Mouse (Mus musculus) ES-E14 (cell line): ENCODE results near the gene Zic2. TPM values are rescaled to one million over a fixed set of nuclear protein-coding genes. Genes with fewer than 3 reads are reported as not detected.

Source experiments
- DNase-seq: peaks from one replicate; pipeline ENCODE4 v3.0.0-alpha.2; 2013; ENCODE audit warnings: low read depth, low spot score
- H3K27ac ChIP-seq: 2 replicates; pipeline ENCODE4 v1.5.1; 2012; ENCODE audit warnings: low read depth, mild to moderate bottlenecking, low read length, moderate library complexity, mixed read lengths; ENCODE audit not compliant: poor library complexity, insufficient read depth, severe bottlenecking
- H3K36me3 ChIP-seq: 2 replicates; pipeline ENCODE4 v1.6.1; 2012; ENCODE audit warnings: mild to moderate bottlenecking, low read length, moderate library complexity, mixed read lengths; ENCODE audit not compliant: control insufficient read depth, poor library complexity, insufficient read depth, severe bottlenecking
- H3K4me1 ChIP-seq, 2 experiments: fragments of 150-350 bp in 1 of 2; sonication (generic) in 1 of 2; 2 replicates each; pipeline ENCODE4 v1.6.1; 2012; ENCODE audit warnings: low read length in 2 of 2, mild to moderate bottlenecking in 1 of 2, mixed read lengths in 1 of 2; ENCODE audit not compliant: control insufficient read depth in 2 of 2, insufficient read depth in 2 of 2, poor library complexity in 1 of 2
- H3K4me3 ChIP-seq, 2 experiments: fragments of 150-350 bp in 1 of 2; sonication (generic) in 1 of 2; 2 replicates each; pipeline ENCODE4 v1.5.1; 2012; ENCODE audit warnings: low read length in 2 of 2, low read depth in 1 of 2, mild to moderate bottlenecking in 1 of 2, mixed read lengths in 1 of 2; ENCODE audit not compliant: insufficient read depth in 1 of 2, poor library complexity in 1 of 2, severe bottlenecking in 1 of 2
- H3K9ac ChIP-seq: 2 replicates; pipeline ENCODE4 v1.6.1; 2012; ENCODE audit warnings: low read depth, mild to moderate bottlenecking, low read length, mixed read lengths; ENCODE audit not compliant: poor library complexity, insufficient read depth, severe bottlenecking
- H3K9me3 ChIP-seq: fragments of 150-350 bp; sonication (generic); 2 replicates; pipeline ENCODE4 v1.6.1; 2012; ENCODE audit warnings: low read depth, mild to moderate bottlenecking, low read length; ENCODE audit not compliant: control insufficient read depth, insufficient read depth
- CHD2 ChIP-seq: IDR thresholded peaks from 2 replicates; pipeline ENCODE4 v1.6.1; 2014; ENCODE audit warnings: mild to moderate bottlenecking, low read depth, low read length, inconsistent platforms
- HCFC1 ChIP-seq: IDR thresholded peaks from 2 replicates; pipeline ENCODE4 v1.6.1; 2012; ENCODE audit warnings: low read length, inconsistent platforms, borderline replicate concordance; ENCODE audit not compliant: insufficient read depth
- MAFK ChIP-seq: IDR thresholded peaks from 2 replicates; pipeline ENCODE4 v1.6.1; 2014; ENCODE audit warnings: mild to moderate bottlenecking, low read depth, low read length, inconsistent platforms; ENCODE audit not compliant: insufficient read depth
- ZC3H11A ChIP-seq: IDR thresholded peaks from 2 replicates; pipeline ENCODE4 v1.6.1; 2012; ENCODE audit warnings: low read depth, mild to moderate bottlenecking, inconsistent platforms, low read length, borderline replicate concordance
- ZNF384 ChIP-seq: IDR thresholded peaks from 2 replicates; pipeline ENCODE4 v1.6.1; 2012; ENCODE audit warnings: low read depth, low read length, inconsistent platforms
- in situ Hi-C, 2 experiments: fragments of 600-800 bp; cut with MboI; formaldehyde crosslinking; loops; one replicate each; pipeline ENCODE4 v1.15.1; 2025; ENCODE audit warnings: low sequenced_read_pairs in 2 of 2, inconsistent platforms in 1 of 2; ENCODE audit not compliant: unreplicated experiment in 2 of 2
- total RNA-seq: library from RNA; depleted of rRNA; stranded (reverse); fragments of 300-350 nt; gene quantifications from 2 replicates; pipeline ENCODE4 v1.2.3, GENCODE M21; 2012

Gene Zic2
- total RNA-seq, 1 experiment = 17.3 TPM

- DNase-seq = no peak
- Histone ChIP-seq H3K36me3 (peaks cover 7% of the 10 kb centered on the region; the same call in 1 of the 2 replicates), H3K4me1 (peaks cover 4 to 8% of the 10 kb centered on the region in 2 experiments; a peak in 3 of 4 replicates), H3K9me3 (no peaks in the 10 kb centered on the region), H3K27ac (peak overlapping the region; percentile 63), H3K4me3 (peak overlapping the region; percentile 68 to 98), H3K9ac (peak overlapping the region; percentile 80)
- in situ Hi-C loops = no loop called here
- TF ChIP-seq MAFK (no peak), ZC3H11A (no peak), ZNF384 (no peak), HCFC1 (no peak), CHD2 (no peak)
Measured at GRCm38 (mm10) chr14:122464351-122464762, 10.9 kb upstream of the Zic2 start.

DNA sequence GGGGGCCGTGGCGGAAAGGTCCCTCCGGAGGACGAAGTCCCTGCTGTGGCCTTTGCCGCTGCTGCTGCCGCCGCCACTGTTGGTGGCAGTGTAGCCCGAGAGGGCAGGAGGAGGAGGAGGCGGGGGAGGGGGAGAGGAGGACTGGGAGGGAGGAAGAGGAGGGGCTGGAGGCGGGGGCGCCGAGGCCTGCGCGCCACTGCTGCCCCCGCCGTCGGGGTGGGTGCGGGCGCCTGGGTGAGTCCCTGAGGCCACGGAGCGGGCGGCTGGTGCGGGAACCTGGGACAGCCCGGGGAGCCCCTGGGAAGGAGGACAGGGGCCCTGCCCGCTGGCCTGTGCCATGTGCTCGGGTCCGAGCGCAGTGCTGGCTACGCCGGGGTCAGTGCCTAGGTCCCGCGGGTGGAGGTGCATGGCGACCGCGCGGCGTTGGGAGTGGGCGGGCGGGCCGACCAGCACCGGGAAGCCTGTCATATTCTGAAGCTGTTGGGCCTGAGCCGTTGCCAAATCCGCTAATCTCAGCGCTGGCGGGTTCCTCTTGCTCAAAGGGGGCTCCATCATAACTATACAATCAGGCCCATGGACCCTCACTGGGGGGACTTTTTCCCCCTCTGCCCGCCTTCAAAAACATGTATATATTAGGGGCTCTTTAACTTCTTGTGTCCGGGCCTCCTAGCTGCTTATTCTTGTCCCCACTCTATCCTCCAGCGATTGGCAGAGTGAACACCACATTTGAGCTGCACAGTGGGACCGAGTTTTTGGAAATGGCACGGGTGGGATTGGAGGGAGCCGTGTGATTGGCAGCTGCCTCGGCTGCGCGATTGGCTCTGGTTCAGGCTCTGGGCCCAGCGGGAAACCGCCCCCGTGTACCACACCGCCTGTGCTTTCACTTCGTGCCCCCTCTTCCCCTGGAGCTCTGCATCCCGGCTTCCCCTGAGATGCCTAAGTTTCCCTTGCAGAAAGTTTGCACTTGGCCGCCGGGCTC, 10.2 kb upstream of the Zic2 start, which contains the start of gene Zic5:
Gene Zic5, minus strand, starts transcription at position 915 of the 979 bp plus-strand sequence.
- no peaks in the 10 kb centered on the region for H3K9me3 ChIP-seq
- TF ChIP-seq ZC3H11A = no peak
- peak; percentile 48; the same call in 1 of the 2 replicates for TF ChIP-seq CHD2
- peaks cover 5% of the 10 kb centered on the region; the same call in 1 of the 2 replicates for H3K36me3 ChIP-seq
- H3K9ac ChIP-seq = peak within 1 kb of the TSS; percentile 80
- peak within 1 kb of the TSS; percentile 68 to 98 for H3K4me3 ChIP-seq
- in situ Hi-C loops = no loop called here
- peak within 1 kb of the TSS; percentile 63 for H3K27ac ChIP-seq
- H3K4me1 ChIP-seq = peaks cover 4 to 10% of the 10 kb centered on the region in 2 experiments; a peak in 3 of 4 replicates
- DNase-seq = no peak

- Histone ChIP-seq H3K9ac (0 out of 2 replicates have a peak overlapping the region, but pooled peaks have one; percentile 67), H3K9me3 (no peaks in the 10 kb centered on the region), H3K27ac (no peak overlapping the region), H3K4me3 (peak overlapping the region; percentile 68 to 98), H3K4me1 (peaks cover 4 to 7% of the 10 kb centered on the region in 2 experiments; a peak in 3 of 4 replicates), H3K36me3 (peaks cover 3% of the 10 kb centered on the region; the same call in 1 of the 2 replicates)
- DNase-seq = no peak
- in situ Hi-C loops = no loop called here
- TF ChIP-seq ZNF384 (no peak), HCFC1 (no peak), ZC3H11A (no peak), CHD2 (no peak), MAFK (no peak)
Measured at GRCm38 (mm10) chr14:122465931-122466490, 9.2 kb upstream of the Zic2 start.

DNA sequence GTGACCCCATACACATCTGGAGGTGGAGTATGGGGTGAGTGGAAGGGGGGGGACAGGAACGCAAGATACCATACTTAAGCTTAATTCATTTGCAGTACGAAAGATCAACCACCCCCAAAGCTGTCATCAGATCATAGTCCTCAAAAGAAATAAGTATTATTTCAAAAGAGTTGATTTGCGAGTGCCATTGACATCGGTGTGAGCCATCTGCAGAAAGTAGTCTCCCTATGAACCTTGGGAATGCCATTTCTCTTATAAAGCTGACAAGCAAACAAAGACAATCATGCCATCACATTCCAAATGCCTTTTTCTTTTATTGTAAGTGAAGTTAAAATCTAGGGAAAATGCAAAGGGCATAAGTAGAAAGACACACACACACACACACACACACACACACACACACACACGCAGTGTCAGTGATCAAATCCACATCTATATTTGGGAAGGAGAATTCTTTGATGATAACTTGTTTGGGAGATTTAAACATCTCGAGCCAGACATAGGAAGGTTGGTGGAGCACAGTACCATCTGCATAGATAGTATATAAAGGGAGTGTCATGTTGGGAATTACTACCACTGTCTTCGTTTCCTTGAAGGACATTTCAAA, 8.4 kb upstream of the Zic2 start:
- Histone ChIP-seq H3K36me3 (no peaks in the 10 kb centered on the region), H3K4me3 (no peak overlapping the region), H3K9me3 (no peaks in the 10 kb centered on the region), H3K4me1 (peaks cover 2 to 5% of the 10 kb centered on the region in 2 experiments; a peak in 2 of 4 replicates), H3K27ac (no peak overlapping the region), H3K9ac (no peak overlapping the region)
- no peak for TF ChIP-seq ZNF384
- TF ChIP-seq CHD2 = no peak
- TF ChIP-seq ZC3H11A = no peak
- TF ChIP-seq HCFC1 = no peak
- TF ChIP-seq MAFK = no peak
- in situ Hi-C loops = no loop called here
- DNase-seq = no peak
